Mouse (Mus musculus) limb, embryonic 11.5 days (tissue): Measurements from ENCODE around the gene Serpinb11. TPM values are rescaled to one million over a fixed set of nuclear protein-coding genes. Genes with fewer than 3 reads are reported as not detected.

Experiments used
- ATAC-seq: fragments of 200-750 bp; cut with Nextera tagmentation; 2 replicates; pipeline ENCODE4 v1.8.0; 2017; ENCODE audit warnings: low read depth; ENCODE audit not compliant: insufficient number of reproducible peaks, low FRiP score, low TSS enrichment
- DNase-seq: peaks from one replicate; pipeline ENCODE4 v3.0.0-alpha.2; 2015; ENCODE audit warnings: low spot score
- H3K27ac ChIP-seq: fragments of 300-500 bp; sonication (generic); replicated peaks from 2 replicates; pipeline ENCODE4 v1.5.1; 2014; ENCODE audit warnings: low read depth, mild to moderate bottlenecking, low read length
- H3K27me3 ChIP-seq: fragments of 300-500 bp; sonication (generic); 2 replicates; pipeline ENCODE4 v1.6.1; 2014; ENCODE audit warnings: mild to moderate bottlenecking, low read length, mixed read lengths; ENCODE audit not compliant: control insufficient read depth, insufficient read depth
- H3K36me3 ChIP-seq: fragments of 300-500 bp; sonication (generic); 2 replicates; pipeline ENCODE4 v1.6.1; 2014; ENCODE audit warnings: mild to moderate bottlenecking, low read length, moderate library complexity, mixed read lengths; ENCODE audit not compliant: control insufficient read depth, insufficient read depth
- H3K4me1 ChIP-seq: fragments of 300-500 bp; sonication (generic); 2 replicates; pipeline ENCODE4 v1.6.1; 2014; ENCODE audit warnings: low read length, mixed read lengths; ENCODE audit not compliant: control insufficient read depth, insufficient read depth
- H3K4me2 ChIP-seq: fragments of 300-500 bp; sonication (generic); 2 replicates; pipeline ENCODE4 v1.6.1; 2014; ENCODE audit warnings: low read depth, mild to moderate bottlenecking, moderate library complexity; ENCODE audit not compliant: severe bottlenecking
- H3K4me3 ChIP-seq: fragments of 300-500 bp; sonication (generic); 2 replicates; pipeline ENCODE4 v1.5.1; 2014; ENCODE audit warnings: low read depth, low read length
- H3K9ac ChIP-seq: fragments of 300-500 bp; sonication (generic); 2 replicates; pipeline ENCODE4 v1.6.1; 2014; ENCODE audit warnings: mild to moderate bottlenecking, low read length
- H3K9me3 ChIP-seq: fragments of 300-500 bp; sonication (generic); 2 replicates; pipeline ENCODE4 v1.6.1; 2016; ENCODE audit warnings: low read length; ENCODE audit not compliant: control insufficient read depth
- WGBS: fragments of 180-500 bp; shearing (Covaris S2); extraction: QIAGEN DNeasy Blood & Tissue Kit; methylation state at CpG from one replicate; pipeline ENCODE4 v1.1.7; 2014; 5-methylcytosine and 5-hydroxymethylcytosine counted together
- polyA plus RNA-seq: library from polyadenylated mRNA; unstranded; fragments of >200 nt; fragmentation: Nextera tagmentation; extraction: Ambion mirVana; gene quantifications from 2 replicates; pipeline ENCODE4 v1.2.1, GENCODE M21; 2014

The Serpinb11 gene
- polyA plus RNA-seq, 1 experiment from 2014 or later = not detected

GRCm38 (mm10) chr1:107378368-107378767, 17.4 kb downstream of the Serpinb11 start:
- Histone ChIP-seq H3K4me1 (no peaks in the 10 kb centered on the region), H3K9ac (no peak overlapping the region), H3K4me2 (no peak overlapping the region), H3K36me3 (no peaks in the 10 kb centered on the region), H3K27ac (no peak overlapping the region), H3K4me3 (no peak overlapping the region), H3K27me3 (no peaks in the 10 kb centered on the region), H3K9me3 (no peaks in the 10 kb centered on the region)
- no peak for DNase-seq
- ATAC-seq = no peak

GRCm38 (mm10) chr1:107381491-107381890, 20.5 kb downstream of the Serpinb11 start:
- ATAC-seq (no peak), DNase-seq (no peak)
- Histone ChIP-seq H3K27ac (no peak overlapping the region), H3K27me3 (no peaks in the 10 kb centered on the region), H3K36me3 (no peaks in the 10 kb centered on the region), H3K4me2 (no peak overlapping the region), H3K4me3 (no peak overlapping the region), H3K9me3 (no peaks in the 10 kb centered on the region), H3K9ac (no peak overlapping the region), H3K4me1 (no peaks in the 10 kb centered on the region)

- no peak overlapping the region for H3K27ac ChIP-seq
- no peaks in the 10 kb centered on the region for H3K9me3 ChIP-seq
- no peaks in the 10 kb centered on the region for H3K36me3 ChIP-seq
- H3K4me2 ChIP-seq = no peak overlapping the region
- H3K9ac ChIP-seq = no peak overlapping the region
- DNase-seq (no peak), ATAC-seq (no peak)
- no peak overlapping the region for H3K4me3 ChIP-seq
- WGBS = 86% methylated on average over 1 of the region's 1 CpGs
- no peaks in the 10 kb centered on the region for H3K4me1 ChIP-seq
- no peaks in the 10 kb centered on the region for H3K27me3 ChIP-seq
Observed at GRCm38 (mm10) chr1:107382404-107382803, 21.4 kb downstream of the Serpinb11 start.

- ATAC-seq (no peak), DNase-seq (no peak)
- no peaks in the 10 kb centered on the region for H3K36me3 ChIP-seq
- H3K4me3 ChIP-seq = no peak overlapping the region
- no peak overlapping the region for H3K27ac ChIP-seq
- no peak overlapping the region for H3K9ac ChIP-seq
- WGBS = 94% methylated on average over 9 of the region's 9 CpGs
- H3K9me3 ChIP-seq = no peaks in the 10 kb centered on the region
- H3K27me3 ChIP-seq = no peaks in the 10 kb centered on the region
- H3K4me2 ChIP-seq = no peak overlapping the region
- no peaks in the 10 kb centered on the region for H3K4me1 ChIP-seq
Observed at GRCm38 (mm10) chr1:107384532-107384931, 23.5 kb downstream of the Serpinb11 start.

GRCm38 (mm10) chr1:107389753-107390152, 28.8 kb downstream of the Serpinb11 start:
- no peaks in the 10 kb centered on the region for H3K36me3 ChIP-seq
- H3K9ac ChIP-seq = no peak overlapping the region
- no peaks in the 10 kb centered on the region for H3K27me3 ChIP-seq
- H3K4me3 ChIP-seq = no peak overlapping the region
- H3K4me1 ChIP-seq = no peaks in the 10 kb centered on the region
- 93% methylated on average over 2 of the region's 2 CpGs for WGBS
- H3K27ac ChIP-seq = no peak overlapping the region
- no peak for ATAC-seq
- H3K4me2 ChIP-seq = no peak overlapping the region
- no peaks in the 10 kb centered on the region for H3K9me3 ChIP-seq
- DNase-seq = no peak

- no peak overlapping the region for H3K27ac ChIP-seq
- no peaks in the 10 kb centered on the region for H3K36me3 ChIP-seq
- H3K4me3 ChIP-seq = no peak overlapping the region
- no peak for ATAC-seq
- H3K4me1 ChIP-seq = no peaks in the 10 kb centered on the region
- WGBS = 76% methylated on average over 1 of the region's 1 CpGs
- no peak overlapping the region for H3K9ac ChIP-seq
- no peaks in the 10 kb centered on the region for H3K9me3 ChIP-seq
- H3K27me3 ChIP-seq = no peaks in the 10 kb centered on the region
- H3K4me2 ChIP-seq = no peak overlapping the region
- DNase-seq = no peak
Observed at GRCm38 (mm10) chr1:107397481-107397880, 36.5 kb downstream of the Serpinb11 start.

- no peak within 1 kb of the TSS for H3K27ac ChIP-seq
- no peaks in the 10 kb centered on the region for H3K36me3 ChIP-seq
- no peaks in the 10 kb centered on the region for H3K4me1 ChIP-seq
- H3K9ac ChIP-seq = no peak within 1 kb of the TSS
- DNase-seq = no peak
- H3K4me2 ChIP-seq = no peak within 1 kb of the TSS
- H3K4me3 ChIP-seq = no peak within 1 kb of the TSS
- no peaks in the 10 kb centered on the region for H3K9me3 ChIP-seq
- WGBS = 85% methylated on average over 3 of the region's 3 CpGs
- no peak for ATAC-seq
- no peaks in the 10 kb centered on the region for H3K27me3 ChIP-seq
Observed at GRCm38 (mm10) chr1:107399355-107399754, 38.4 kb downstream of the Serpinb11 start, which contains the start of gene Serpinb7. Gene Serpinb7, plus strand, starts transcription at chr1:107399655.

GRCm38 (mm10) chr1:107402082-107402481, 41.1 kb downstream of the Serpinb11 start:
- ATAC-seq (no peak), DNase-seq (no peak)
- no peaks in the 10 kb centered on the region for H3K27me3 ChIP-seq
- H3K27ac ChIP-seq = no peak overlapping the region
- H3K9me3 ChIP-seq = no peaks in the 10 kb centered on the region
- H3K4me2 ChIP-seq = no peak overlapping the region
- no peak overlapping the region for H3K9ac ChIP-seq
- H3K36me3 ChIP-seq = no peaks in the 10 kb centered on the region
- no peak overlapping the region for H3K4me3 ChIP-seq
- no peaks in the 10 kb centered on the region for H3K4me1 ChIP-seq
- WGBS = 90% methylated on average over 4 of the region's 4 CpGs

GRCm38 (mm10) chr1:107414650-107415049, 53.7 kb downstream of the Serpinb11 start:
- Histone ChIP-seq H3K27ac (no peak overlapping the region), H3K9ac (no peak overlapping the region), H3K4me2 (no peak overlapping the region), H3K4me1 (no peaks in the 10 kb centered on the region), H3K4me3 (no peak overlapping the region), H3K36me3 (no peaks in the 10 kb centered on the region), H3K9me3 (no peaks in the 10 kb centered on the region), H3K27me3 (no peaks in the 10 kb centered on the region)
- no peak for DNase-seq
- ATAC-seq = no peak
- WGBS = 26% methylated on average over 1 of the region's 1 CpGs
